Mouse (Mus musculus): ENCODE measurements around the gene Ccdc61.
A peak's percentile ranks its signal among the peaks of the same experiment; 100 is the strongest.

Gene Ccdc61

DNA sequence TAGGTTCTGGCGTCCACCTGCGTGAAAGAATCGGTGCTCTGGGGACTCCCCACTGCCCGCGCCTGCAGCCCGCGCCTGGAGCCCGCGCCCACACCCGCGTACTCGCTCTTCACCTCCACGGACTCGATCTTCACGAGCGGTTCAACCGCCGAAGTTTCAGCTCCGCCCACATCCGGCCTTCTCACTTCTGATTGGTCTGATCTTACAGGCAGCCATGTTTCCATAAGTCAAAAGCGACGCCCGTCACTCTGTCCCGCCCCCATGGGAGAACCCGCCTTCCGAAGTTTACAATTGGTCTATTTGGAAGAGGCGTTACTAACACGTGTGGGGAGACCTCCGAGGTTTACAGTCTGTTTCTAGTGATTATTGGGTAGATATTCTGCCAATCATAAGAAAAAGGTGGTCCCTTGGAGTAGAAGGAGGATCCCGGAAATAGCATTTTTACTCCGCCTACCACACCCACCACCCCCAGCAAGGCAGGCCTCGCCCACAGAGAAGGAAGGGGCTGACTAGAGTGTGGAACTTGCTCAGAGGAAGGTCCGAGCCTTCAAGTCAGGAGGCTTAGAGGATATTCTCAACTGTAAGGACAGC, at the start of gene Ccdc61:
Ccdc61 (minus strand) TSS at position 175 of the 591 bp plus-strand sequence.
- peak; percentile 97 to 98 for DNase-seq

DNA sequence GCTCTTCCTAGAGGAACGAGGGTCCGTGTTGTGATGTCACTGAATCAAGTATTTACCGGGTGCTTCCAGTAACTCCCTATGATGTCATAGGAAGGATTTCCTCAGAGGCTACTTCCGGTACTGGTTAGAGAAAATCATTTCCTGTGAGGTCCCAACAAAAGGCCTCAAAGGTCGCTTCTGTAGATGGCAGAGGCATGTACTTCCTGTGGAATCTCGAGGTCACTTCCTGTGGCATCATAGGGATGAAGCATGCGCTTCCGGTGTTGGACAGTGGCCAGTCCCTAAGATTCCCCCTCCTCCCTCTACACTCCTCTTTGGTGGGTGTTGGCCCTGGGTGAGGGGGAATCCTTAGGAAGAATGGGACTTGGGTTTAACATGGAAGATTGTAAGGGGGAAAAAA, 49.2 kb upstream of the Ccdc61 start:
- DNase-seq, result peak; percentile 72 to 73

DNA sequence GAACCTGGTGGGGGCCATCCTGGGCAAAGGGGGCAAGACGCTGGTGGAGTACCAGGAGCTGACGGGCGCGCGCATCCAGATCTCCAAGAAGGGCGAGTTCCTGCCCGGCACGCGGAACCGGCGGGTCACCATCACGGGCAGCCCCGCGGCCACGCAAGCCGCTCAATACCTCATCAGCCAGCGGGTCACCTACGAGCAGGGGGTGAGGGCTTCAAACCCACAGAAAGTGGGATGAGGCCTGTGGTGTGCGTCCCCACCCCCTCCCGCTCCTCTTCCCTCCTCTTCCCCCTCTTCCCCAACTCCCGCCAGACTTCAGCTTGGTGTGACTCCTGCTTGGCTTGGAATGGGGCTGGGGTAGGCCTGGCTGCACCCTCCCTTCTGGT, 48.2 kb upstream of the Ccdc61 start:
- DNase-seq, result no peak

DNA sequence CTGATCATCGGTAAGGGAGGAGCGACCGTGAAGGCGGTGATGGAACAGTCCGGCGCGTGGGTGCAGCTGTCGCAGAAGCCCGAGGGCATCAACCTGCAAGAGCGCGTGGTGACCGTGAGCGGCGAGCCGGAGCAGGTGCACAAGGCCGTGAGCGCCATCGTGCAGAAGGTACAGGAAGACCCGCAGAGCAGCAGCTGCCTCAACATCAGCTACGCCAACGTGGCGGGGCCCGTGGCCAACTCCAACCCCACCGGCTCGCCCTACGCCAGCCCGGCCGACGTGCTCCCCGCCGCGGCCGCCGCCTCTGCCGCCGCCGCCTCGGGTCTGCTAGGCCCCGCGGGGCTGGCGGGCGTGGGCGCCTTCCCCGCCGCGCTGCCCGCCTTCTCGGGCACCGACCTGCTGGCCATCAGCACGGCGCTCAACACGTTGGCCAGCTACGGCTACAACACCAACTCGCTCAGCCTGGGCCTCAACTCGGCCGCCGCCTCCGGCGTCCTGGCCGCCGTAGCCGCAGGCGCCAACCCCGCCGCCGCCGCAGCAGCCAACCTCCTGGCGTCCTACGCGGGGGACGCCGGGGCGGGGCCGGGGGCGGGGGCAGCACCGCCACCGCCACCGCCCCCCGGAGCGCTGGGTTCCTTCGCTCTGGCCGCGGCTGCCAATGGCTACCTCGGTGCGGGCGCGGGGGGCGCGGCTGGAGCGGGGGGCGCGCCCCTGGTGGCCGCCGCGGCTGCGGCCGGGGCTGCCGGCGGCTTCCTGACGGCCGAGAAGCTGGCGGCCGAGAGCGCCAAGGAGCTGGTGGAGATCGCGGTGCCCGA, 47.6 kb upstream of the Ccdc61 start:
- peak; percentile 71 to 87 for DNase-seq

DNA sequence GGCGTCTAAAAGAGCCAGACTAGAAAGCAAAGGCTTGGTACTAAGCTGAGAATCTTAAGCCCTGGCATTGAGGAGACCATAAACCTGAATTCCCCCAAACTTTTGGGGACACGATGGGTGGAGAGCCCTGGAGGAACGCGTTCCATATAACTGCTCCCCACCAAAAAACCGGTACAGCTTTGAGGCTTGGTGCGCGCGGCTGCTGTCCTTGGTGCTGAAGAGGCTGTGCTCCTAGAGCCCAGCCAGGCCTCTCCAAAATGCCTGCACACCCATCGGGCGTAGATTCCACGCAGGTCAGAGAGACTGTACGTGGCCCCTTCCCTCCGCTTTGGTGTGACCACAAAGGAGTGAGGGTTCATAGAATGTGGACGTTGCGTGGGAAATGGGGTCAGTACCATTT, 41.2 kb upstream of the Ccdc61 start:
- DNase-seq, result peak; percentile 47 to 62

DNA sequence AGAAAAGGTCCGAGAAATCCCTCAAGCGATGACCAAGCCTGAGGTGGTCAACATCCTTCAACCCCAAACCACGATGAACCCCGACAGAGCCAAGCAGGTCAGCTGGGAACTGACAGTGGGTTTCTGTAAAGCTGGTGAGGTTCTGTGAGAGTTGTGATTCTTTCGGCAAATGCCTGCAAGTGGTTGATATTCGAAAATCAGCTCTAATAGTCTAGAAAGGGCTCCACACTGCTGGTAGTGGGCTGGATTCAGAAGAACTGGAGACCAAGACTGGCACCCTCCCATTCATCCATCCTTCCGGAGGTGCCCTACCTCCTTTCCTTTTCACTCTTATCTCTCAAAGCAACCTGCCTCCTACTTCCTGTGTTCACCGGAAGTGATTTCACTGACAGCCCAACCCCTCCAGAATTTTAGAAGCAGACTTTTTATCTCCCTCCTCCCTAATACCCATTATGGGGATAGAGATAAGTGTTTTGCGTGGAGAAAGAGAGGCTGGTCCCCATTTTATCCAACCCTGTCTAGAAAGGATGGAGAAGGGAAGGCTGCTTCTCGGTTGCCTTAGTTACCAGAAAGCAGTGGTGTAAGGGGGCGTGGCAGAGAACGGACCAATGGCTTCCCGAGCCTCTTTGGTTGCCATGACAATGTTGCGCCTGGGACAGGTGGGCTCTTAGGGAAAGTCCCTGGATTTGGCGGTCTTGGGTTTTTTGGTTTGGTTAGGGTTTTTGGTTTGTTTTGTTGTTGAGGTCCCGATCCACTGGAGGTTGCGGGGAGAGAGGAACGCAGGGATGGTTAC, 40.5 kb upstream of the Ccdc61 start:
- DNase-seq, result peak in 1 of 2 experiments; percentile 13

DNA sequence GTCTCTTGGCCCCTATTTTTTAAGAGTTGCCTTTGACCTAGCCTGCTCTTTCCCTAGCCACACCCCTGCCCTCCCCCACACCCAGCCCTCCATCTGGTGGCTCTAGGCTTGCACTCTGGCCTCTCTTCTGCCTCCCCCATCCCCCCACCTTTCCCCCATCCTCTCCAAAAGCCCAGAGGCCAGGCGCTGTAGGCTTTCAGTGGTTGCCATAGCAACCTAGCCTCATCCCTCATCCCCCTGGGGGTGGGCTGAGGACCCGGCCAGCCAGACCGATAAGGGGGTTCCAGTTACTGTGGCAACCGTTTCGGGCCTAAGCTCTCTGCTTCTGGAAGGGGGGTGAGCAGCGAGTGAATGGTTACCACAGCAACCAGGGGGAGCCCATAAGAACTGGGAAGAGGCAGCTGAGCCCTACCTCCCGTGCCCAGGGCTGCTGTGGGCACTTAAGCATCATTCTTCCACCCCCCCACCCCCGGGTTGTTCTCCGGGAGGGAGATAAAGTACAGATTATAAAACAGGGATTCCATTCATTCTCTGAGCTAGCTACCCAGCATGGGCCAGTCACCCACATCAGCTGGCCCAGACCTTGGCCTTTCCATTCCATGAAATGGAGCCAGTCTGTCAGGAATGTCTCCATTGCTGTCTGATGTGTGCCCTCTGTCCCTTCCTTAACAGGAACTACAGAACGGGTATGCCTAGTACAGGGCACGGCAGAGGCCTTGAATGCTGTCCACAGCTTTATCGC, 39.7 kb upstream of the Ccdc61 start:
- DNase-seq, result no peak

DNA sequence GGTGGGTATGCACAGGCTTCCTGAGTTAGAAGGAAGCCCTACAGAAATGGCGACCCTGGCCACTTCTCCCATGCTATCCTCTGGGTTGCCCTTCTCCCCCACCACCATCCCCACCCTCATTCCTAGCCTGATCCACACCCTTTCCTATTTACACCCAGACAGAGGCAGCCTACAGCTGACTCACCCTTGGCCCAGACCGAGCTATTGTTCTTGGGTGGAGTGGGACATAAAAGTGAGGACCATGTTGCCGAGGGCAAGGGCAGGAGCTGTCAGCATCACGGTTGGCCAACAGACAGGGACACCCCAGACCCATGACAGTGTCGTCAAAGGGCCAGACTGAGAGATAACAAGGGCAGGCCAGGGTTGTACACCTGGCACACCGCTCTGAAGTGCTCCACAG, 37.9 kb upstream of the Ccdc61 start:
- peak; percentile 72 to 87 for DNase-seq

DNA sequence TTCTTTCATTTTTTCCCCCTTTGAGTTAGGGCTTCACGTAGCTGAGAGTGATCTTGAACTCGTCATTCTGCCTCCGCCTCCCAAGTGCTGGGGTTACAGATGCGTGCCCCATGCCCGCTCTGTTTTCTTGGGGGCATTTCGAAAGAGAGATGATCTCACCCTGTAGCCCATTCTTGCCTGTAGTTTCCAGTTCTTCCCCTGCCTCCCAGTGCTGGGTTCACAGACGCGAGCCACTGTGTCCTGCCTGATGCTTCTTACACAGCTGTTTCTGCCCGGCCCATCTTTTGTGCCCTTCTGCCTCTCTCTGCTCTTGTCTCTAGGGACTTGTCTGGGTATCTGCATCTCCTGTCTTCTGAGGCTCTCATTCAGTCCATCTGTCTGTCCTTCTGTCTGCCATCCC, 32.6 kb upstream of the Ccdc61 start:
- no peak for DNase-seq

DNA sequence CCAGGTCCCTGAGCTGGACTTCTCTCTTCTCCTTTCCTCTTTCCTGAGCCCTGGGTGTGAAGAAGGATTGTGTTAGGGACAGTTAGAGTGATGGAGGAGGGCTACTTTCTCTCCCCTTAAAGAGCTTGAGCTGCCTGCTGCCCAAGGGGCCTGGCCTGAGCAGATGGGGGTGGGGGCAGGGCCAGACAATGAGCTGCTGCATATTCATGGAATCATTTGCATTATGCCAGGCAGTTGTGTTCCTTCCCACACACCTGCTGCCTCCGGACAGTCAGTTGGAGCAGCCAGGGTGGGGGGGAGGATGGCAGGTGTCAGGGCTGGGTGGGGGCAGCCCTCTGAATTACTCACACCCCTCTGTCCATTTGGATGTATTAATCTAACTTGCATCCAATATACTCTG, 32.2 kb upstream of the Ccdc61 start:
- DNase-seq, result no peak

DNA sequence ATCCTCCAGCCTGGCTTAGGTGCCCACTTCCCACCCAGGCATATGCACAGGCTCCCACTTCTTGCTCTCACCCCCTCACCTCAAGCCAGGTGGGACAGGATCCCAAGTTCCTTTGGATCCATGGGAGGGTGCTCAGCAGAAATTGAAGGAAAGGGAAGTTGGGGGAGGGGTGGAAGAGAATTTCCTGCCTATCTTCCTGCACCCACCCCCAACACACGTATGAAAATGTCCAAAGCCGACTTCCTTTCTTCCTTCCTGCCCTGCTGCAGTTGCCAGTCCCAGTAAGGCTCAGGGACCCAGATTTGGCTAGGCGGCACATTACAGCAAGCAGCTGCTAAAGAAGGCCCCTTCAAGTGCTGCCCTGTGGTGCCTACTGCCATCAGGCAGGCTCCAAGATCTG, 17.5 kb upstream of the Ccdc61 start:
- peak; percentile 50 to 65 for DNase-seq

DNA sequence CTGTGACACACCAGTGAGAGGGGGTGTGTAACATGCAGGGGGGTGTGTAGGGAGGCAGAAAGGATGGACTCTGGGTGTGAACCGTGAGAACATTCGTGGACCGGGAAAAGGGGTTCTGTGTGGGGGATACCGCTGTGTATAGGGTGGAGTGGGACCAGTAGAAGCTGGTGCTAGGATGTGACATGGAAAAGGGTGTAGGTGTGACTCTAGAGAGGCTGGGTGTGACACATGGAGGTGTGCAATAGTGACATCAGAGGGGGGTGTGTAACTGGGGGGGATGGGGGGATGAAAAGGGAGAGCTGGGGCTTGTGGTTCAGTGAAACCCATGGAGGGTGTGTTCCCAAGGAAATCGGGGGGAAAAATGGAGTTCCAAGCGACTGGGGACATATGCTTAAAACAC, 16.7 kb upstream of the Ccdc61 start:
- DNase-seq, result no peak

DNA sequence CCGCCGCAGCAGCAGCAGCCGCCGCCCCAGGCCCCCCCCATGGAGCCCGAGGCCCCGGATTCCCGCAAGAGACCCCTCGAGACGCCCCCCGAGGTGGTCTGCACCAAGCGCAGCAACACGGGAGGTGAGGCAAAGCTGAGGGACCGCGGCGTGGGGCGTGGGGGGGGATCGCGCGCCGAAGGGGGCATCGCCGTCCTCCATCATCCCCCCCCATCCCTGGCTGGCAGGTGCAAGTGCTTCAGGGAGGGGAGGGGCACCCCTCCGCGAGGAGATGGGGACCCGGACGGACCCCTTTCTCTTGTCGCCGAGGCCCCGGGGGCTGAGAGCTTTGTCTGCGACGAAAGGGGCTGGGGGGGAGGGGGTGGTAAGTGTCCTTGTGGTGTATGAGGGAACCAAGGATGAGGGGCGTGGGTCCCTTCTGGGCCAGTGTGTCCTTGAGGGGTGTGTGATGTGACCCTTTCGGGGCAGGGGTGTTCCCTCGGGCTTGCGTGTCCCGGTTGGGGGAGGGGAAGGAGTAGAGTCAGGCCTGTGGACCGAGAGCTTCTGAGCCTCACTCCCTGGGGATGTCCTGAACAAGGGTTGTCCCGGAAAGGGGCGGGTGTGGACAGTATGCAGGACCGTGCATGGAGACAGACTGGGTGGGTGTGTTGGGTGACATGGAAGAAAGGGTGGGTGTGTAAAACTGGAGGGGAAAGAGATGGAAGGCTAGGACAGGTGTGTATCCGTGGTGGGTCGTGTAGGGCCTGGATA, 16.0 kb upstream of the Ccdc61 start:
- peak; percentile 63 to 68 for DNase-seq

DNA sequence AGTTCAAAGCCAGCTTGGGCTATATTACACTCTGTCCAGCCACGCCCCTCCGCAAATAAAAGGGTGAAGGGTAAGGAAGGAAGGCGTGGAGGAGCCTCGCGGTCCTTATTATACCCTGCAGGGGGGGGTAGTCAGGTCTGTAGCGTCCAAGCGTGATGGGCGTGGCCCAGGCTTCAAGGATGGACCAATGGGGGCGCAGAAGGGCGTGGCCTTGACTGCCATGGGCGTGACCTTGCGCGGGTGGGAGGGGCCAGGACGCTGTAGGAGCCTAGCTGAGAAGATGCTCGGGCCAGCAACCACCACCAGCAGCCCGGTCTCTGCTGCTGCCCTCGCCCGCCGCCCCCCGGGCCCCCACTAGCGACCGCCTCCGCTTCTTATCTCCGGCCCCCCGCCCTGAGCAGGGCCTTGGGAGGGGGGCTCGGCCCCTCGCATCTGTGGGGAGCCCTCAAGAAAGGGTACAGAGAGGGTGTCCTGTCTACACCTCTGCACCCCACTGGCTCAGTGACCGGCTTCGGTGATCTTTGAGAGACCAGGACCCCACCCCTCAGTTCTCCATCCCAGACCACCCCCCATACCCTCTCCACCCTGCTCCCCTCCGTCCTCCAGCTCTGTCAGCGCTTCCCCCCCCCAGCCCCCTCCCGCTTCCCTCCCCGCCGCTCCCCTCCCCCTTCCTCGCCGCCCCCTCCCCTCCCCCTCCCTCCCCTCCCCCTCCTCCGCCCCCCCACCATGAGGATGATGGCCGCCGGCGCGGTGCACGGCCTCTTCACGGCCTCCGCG, 15.1 kb upstream of the Ccdc61 start, which contains the start of gene Nova2:
Nova2 (plus strand) TSS at position 727 of the 777 bp plus-strand sequence.
- DNase-seq, result peak; percentile 91 to 92

DNA sequence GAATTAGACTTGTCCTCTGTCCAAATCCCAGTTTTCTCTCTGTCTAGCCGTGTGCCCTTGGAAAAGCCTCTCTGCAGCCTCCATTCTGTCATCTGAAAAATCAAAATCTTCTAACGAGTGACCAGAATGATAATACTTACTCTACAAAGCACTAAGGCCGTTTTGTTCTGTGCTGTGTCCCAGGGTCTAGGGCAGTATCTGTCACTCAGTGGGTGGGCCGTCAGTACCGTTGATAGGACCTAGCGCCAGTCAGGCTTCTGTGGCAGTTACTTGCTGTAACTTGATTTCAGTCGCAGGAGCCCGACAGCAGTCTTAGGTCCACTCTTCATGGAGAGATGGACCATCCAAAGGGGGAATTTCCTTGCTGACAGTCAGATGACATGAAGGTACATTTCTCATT, 14.1 kb upstream of the Ccdc61 start:
- no peak for DNase-seq

DNA sequence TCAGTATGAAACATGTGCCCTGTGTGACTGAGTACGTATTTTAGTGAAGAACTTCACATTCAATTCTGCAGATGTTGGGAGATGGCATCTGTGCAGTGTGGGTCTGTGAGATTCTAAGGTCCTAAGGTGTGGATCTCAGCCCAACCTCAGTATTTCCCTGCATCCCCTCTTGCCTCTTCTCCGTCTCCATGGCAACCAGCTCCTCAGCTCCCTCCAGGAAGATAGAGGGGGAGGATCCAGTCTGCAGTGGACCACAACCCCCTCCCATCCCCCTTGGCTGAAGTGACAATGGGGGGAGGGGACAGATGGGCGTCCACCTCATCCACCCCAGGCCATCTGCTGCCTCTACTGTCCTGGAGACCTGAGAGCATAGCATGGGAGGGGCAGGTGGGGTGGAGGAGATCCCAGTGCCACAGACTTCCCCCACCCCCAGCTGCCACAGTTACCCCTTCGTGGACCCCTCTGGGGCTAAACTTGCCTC, 13.5 kb upstream of the Ccdc61 start:
- DNase-seq, result no peak

DNA sequence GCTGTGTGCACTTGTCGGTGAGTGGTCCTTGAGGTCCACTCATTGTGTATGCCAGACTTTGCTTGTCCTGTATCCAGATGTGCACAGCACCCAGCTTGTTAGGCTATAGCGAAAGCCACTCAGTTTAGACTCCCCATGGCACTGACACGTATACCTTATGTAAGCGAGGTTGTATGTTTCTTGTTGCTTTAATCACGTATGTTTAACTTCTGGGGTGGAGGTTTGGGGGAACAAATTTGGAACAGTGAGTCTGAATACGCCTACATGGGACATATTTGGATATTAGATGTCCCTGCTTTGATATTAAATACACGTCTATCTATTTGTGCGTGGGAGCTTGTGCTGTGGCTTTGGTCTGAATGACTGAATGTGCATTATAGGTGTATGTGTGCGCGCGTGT, 13.1 kb upstream of the Ccdc61 start:
- no peak for DNase-seq

DNA sequence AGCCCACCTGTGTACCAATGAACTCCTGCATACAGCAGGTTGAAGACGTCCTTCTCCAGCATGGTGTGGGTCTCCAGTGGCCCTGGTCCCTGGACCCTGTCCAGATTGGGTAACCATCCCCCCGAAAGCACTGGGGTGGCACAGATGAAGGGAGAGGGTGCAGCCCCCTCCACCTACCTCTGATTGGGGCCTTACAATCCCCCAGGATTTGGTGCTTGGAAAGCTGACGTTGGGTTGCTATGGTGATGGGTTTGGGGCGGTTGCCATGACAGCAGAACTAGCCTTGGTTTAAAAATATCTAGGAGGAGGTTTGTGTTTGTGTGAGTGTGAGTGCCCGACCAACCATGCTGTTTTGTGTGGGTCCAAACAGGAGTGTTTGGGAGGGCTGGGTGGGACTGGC, 12.6 kb upstream of the Ccdc61 start:
- no peak for DNase-seq

DNA sequence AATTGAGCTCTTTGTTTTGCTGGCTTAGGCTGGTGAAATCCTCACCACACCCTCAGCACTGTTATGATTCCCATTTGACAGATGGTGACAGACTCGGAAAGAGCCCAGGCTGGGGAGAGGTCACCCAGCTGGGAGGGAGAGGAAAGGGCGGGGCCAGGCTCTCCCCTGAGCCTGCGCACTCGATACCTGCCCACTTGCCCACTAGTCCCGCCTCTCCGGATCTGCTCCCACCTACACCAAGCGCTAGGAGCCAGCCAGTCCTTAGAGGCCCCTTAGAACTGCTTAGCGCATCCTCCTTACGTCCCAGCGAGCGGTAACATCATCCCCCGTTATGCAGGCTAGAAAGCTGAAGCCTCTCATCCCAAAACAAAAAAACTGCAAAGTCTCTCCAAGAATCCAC, 10.9 kb upstream of the Ccdc61 start:
- DNase-seq, result peak; percentile 77 to 86

DNA sequence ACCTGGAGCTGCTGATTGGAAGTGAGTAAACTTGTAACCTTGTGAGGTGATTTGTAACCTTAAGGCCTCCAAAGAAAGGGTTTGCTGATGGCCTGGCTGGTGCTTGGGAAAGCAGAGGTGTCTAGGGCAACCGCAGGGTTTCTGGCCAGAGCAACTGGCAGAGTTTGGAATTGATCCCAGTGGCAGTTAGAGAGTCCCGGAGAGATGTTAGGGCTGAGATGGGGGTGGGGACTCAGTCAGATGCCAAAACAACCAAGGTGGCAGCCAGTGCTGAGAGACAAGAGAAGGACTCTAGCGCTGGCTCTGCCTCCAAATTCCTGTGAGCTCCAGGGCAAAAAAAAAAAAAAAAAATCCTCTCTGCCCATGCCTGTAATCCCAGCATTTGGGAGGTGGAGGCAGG, 7.7 kb upstream of the Ccdc61 start:
- no peak for DNase-seq

DNA sequence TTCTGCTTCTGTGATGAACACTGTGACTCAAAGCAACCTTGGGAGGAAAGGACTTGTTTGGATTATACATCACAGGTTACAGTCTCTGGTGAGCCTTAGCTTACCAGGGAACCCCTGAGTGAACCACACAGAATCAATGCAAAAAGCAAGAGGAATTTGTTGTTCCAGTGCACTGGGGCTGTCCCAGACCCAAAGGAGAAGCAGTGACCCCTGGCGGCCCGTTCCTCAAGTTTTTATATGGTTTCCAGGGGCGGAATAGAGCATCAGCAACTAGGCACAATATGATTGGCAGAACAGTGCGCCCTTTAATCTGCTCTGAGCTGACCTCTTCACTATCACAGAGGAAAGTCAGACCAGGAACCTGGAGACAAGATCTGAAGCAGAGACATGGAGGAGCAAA, 6.0 kb upstream of the Ccdc61 start:
- no peak for DNase-seq
